Mouse (Mus musculus) limb, embryonic 10.5 days (tissue): ENCODE measurements around the gene Zcchc7. TPM values are rescaled to one million over a fixed set of nuclear protein-coding genes. Genes with fewer than 3 reads are reported as not detected.

Experiments
- DNase-seq: peaks from one replicate; pipeline ENCODE4 v3.0.0-alpha.2; 2017; ENCODE audit warnings: low spot score
- H3K27ac ChIP-seq: fragments of 300-500 bp; sonication (generic); 2 replicates; pipeline ENCODE4 v1.5.1; 2016; ENCODE audit warnings: mild to moderate bottlenecking
- H3K27me3 ChIP-seq: fragments of 300-500 bp; sonication (generic); 2 replicates; pipeline ENCODE4 v1.6.1; 2016; ENCODE audit warnings: low read depth, mild to moderate bottlenecking; ENCODE audit not compliant: poor library complexity, severe bottlenecking
- H3K36me3 ChIP-seq: fragments of 300-500 bp; sonication (generic); 2 replicates; pipeline ENCODE4 v1.6.1; 2016; ENCODE audit warnings: mild to moderate bottlenecking, moderate library complexity
- H3K4me1 ChIP-seq: fragments of 300-500 bp; sonication (generic); 2 replicates; pipeline ENCODE4 v1.6.1; 2016
- H3K4me3 ChIP-seq: fragments of 300-500 bp; sonication (generic); 2 replicates; pipeline ENCODE4 v1.5.1; 2016; ENCODE audit warnings: mild to moderate bottlenecking, moderate library complexity
- H3K9me3 ChIP-seq: fragments of 300-500 bp; sonication (generic); replicated peaks from 2 replicates; pipeline ENCODE4 v1.6.1; 2016; ENCODE audit warnings: mild to moderate bottlenecking
- WGBS: fragments of 180-500 bp; shearing (Covaris S2); methylation state at CpG from one replicate; pipeline ENCODE4 v1.1.7; 2016; 5-methylcytosine and 5-hydroxymethylcytosine counted together
- polyA plus RNA-seq: library from polyadenylated mRNA; unstranded; fragments of >200 nt; fragmentation: Nextera tagmentation; extraction: Ambion mirVana; gene quantifications from 2 replicates; pipeline ENCODE4 v1.2.1, GENCODE M21; 2016

Gene Zcchc7
- polyA plus RNA-seq, 1 experiment from 2014 or later = 20.5 TPM

DNA sequence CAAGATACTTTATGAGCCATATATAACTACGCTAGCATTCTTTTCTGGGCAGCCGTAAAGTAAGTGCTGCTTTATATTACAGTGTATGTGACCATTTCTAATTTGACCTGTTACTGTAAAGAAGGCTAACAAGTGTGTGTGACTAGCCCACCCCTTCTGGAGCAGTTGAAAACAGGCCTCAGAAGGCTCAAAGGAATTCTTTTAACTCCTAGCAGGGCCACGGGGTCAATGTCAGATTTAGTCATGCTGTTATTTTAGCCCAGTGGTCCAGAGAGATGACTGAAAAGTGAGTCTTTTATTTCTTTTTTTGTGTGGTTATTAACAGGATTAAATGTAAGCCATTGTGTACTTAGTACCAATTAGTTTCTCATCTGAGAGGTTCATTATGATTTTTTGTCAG is 22.6 kb downstream of the Zcchc7 start:
- Histone ChIP-seq H3K4me3 (no peak overlapping the region), H3K9me3 (no peaks in the 10 kb centered on the region), H3K27me3 (no peaks in the 10 kb centered on the region), H3K4me1 (peaks cover 4% of the 10 kb centered on the region; the same call in 1 of the 2 replicates), H3K36me3 (no peaks in the 10 kb centered on the region), H3K27ac (no peak overlapping the region)
- no peak for DNase-seq
- 54% methylated on average over 3 of the region's 3 CpGs for WGBS

DNA sequence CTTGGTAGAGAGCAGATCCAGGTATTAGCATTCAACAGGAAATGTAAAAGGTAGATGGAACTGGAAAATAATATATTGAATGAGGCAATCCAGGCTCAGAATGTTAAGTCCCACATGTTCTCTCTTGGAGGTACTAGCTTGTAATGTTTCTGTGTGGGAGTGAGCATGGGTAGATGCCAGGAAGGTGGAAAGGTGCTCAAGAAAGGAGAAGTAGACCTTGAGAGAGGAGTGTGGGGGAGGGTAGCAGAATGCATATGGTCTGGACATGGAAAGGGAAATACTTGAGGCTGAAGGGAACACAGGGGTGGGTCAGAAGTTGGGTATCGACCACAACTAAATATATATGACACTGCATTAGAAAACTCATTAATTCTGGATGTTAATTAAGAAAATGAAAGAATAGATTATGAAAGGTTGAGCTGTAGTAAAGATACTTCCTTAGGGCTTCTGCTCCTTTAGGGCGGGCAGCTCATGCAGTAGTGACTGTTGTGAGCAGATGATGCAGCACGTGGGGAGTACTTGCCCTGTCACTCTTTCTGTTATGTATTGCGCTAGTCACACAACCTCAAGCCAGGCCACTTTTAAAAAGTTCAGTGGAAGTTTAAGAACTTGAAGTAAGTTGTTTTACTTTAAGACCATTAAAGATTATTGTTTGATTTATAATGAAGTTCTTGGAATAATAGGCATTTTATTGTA is 24.9 kb downstream of the Zcchc7 start:
- H3K9me3 ChIP-seq = no peaks in the 10 kb centered on the region
- no peak overlapping the region for H3K4me3 ChIP-seq
- peaks cover 4% of the 10 kb centered on the region; the same call in 1 of the 2 replicates for H3K4me1 ChIP-seq
- 73% methylated on average over 4 of the region's 4 CpGs for WGBS
- DNase-seq = no peak
- H3K27me3 ChIP-seq = no peaks in the 10 kb centered on the region
- H3K27ac ChIP-seq = no peak overlapping the region
- H3K36me3 ChIP-seq = no peaks in the 10 kb centered on the region

DNA sequence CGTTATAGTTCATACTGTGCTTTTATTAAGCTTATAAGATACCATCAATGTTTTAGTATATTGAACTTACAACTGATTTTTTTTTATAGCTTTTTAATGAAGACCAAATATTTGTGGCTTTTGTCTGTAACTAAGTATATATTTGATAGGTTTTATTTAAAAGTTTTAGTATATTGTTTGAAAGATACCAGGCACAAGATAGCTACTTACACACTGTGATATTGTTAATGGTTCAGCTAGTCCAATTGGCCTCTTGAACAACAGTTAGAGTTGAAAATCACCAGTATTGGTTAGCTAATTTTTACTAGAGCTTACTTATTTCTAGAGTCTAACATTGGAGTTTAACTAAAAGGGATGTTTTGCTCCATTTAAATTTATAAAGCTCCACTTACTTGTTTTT is 25.8 kb downstream of the Zcchc7 start:
- no peak for DNase-seq
- peaks cover 4% of the 10 kb centered on the region; the same call in 1 of the 2 replicates for H3K4me1 ChIP-seq
- 86% methylated on average over 1 of the region's 1 CpGs for WGBS
- H3K36me3 ChIP-seq = no peaks in the 10 kb centered on the region
- H3K9me3 ChIP-seq = no peaks in the 10 kb centered on the region
- H3K27me3 ChIP-seq = no peaks in the 10 kb centered on the region
- no peak overlapping the region for H3K4me3 ChIP-seq
- no peak overlapping the region for H3K27ac ChIP-seq

DNA sequence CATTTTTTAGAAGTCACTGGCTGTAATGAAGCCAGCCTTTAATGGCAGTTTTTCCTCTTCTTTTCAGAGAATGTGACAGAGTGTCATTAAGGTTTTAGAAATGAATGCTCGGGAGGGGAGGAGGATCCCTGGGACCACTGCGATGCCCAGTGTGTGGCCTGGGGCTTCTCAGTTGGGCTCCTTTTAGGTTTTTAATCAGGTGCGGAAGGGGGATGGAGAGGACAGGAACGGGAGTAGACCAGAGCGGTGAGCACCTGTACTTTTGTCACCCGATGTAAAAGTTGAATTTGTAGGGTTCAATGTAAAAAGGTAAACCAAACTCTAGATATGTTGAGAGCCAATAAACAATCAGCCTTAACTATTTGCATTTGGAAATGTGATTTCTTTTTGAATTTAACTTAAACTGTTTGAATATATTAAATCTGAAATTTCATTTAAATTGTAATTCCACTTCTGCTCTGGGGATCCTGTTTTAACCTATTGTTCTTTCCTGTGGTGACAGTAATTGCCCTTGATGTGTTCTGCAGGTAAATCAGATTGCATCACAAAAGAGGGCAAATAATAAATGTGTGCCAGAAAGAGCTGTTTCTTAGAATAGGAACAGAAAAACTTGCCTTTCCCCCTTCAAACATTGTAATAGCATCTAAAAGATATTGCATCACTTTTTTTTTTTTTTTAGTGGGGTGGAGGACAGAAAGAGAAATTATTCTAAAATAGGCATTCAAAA is 28.1 kb downstream of the Zcchc7 start:
- no peak for DNase-seq
- WGBS = 35% methylated on average over 6 of the region's 6 CpGs
- no peaks in the 10 kb centered on the region for H3K9me3 ChIP-seq
- H3K27me3 ChIP-seq = no peaks in the 10 kb centered on the region
- H3K27ac ChIP-seq = no peak overlapping the region
- no peaks in the 10 kb centered on the region for H3K36me3 ChIP-seq
- no peak overlapping the region for H3K4me3 ChIP-seq
- no peaks in the 10 kb centered on the region for H3K4me1 ChIP-seq

DNA sequence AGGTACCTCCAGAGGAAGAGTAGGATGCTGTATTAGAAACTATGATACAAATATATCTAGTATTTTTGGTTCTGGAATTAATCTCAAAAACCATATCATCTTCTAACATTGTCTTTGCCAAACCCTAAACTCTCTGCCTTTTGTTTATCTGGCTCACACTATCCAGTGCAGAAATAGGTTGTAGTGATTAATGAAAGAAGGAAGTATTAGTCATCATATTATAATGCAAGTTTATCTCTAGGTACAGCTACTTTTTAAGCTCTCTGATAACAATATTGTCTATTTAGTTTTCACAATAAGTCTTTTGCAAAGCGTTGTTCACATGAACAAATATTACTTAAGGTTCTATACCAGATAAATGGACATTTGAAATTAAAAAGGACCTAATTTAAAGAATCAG is 57.2 kb downstream of the Zcchc7 start:
- Histone ChIP-seq H3K9me3 (no peaks in the 10 kb centered on the region), H3K27me3 (no peaks in the 10 kb centered on the region), H3K36me3 (no peaks in the 10 kb centered on the region), H3K27ac (no peak overlapping the region), H3K4me3 (no peak overlapping the region), H3K4me1 (peaks cover 3% of the 10 kb centered on the region; the same call in 1 of the 2 replicates)
- WGBS = 96% methylated on average over 1 of the region's 1 CpGs
- no peak for DNase-seq

DNA sequence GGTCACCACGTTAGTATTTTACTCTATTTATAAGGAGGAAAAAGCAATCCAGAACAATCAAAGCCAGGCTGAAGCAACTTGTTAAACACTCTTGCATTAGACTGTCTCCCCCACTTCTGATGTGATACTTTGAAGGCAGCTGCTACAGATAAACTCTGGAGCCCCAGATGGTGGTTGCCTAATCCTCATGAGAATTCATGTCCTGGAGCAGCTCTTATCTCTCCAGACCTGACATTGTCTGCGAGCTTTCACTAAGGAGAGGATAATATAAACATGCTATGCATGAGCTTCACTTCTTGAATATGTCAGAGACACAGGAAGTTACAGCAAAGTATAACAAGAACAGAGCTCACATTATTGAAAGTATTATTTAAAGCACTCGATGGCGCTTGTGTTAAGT is 58.1 kb downstream of the Zcchc7 start:
- H3K36me3 ChIP-seq = no peaks in the 10 kb centered on the region
- WGBS = 62% methylated on average over 4 of the region's 4 CpGs
- DNase-seq = no peak
- no peaks in the 10 kb centered on the region for H3K9me3 ChIP-seq
- H3K27ac ChIP-seq = no peak overlapping the region
- H3K27me3 ChIP-seq = no peaks in the 10 kb centered on the region
- H3K4me1 ChIP-seq = no peaks in the 10 kb centered on the region
- H3K4me3 ChIP-seq = no peak overlapping the region

DNA sequence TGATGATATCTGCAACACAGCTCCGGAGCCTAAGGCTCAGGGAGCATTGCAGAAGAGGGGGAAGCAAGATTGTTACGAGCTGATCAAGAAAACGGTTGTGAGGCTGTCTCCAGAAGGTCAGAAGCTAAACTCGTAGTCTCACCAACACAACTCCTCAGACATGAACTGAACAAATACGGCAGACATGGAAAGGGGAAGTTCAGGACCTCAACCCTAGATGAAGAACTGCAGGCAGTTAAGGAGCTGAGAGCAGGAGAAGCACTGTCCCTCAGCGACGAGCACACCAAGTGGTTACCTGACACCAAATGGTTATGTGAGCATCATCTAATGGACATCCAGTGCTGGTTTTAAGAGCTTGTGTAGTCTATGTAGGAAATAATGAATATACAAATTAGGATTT is 60.9 kb downstream of the Zcchc7 start:
- WGBS = 75% methylated on average over 7 of the region's 7 CpGs
- Histone ChIP-seq H3K4me3 (no peak overlapping the region), H3K9me3 (no peaks in the 10 kb centered on the region), H3K27ac (no peak overlapping the region), H3K4me1 (no peaks in the 10 kb centered on the region), H3K27me3 (no peaks in the 10 kb centered on the region), H3K36me3 (no peaks in the 10 kb centered on the region)
- DNase-seq = no peak

DNA sequence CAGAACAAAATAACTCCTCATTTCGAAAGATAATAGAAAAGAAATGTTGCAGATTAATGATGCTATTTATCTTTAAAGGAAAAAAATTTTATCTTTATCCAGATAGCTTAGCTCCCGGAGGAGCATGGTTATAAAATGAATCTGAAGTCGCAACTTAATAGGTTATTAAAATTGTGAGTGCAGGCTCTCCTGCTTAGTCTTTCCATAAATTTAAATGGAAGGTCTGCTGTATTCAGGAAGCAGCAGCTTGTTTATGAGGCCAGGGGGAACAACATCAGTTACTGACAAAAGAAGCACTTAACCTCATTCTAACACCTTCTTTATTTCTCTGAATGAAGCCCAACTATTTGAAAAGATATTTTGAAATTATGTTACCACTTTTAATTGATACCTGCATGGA is 74.9 kb downstream of the Zcchc7 start:
- no peak overlapping the region for H3K4me3 ChIP-seq
- no peaks in the 10 kb centered on the region for H3K9me3 ChIP-seq
- no peak overlapping the region for H3K27ac ChIP-seq
- no peaks in the 10 kb centered on the region for H3K27me3 ChIP-seq
- 72% methylated on average over 3 of the region's 3 CpGs for WGBS
- H3K4me1 ChIP-seq = no peaks in the 10 kb centered on the region; the same call in 1 of the 2 replicates
- H3K36me3 ChIP-seq = no peaks in the 10 kb centered on the region
- DNase-seq = no peak

DNA sequence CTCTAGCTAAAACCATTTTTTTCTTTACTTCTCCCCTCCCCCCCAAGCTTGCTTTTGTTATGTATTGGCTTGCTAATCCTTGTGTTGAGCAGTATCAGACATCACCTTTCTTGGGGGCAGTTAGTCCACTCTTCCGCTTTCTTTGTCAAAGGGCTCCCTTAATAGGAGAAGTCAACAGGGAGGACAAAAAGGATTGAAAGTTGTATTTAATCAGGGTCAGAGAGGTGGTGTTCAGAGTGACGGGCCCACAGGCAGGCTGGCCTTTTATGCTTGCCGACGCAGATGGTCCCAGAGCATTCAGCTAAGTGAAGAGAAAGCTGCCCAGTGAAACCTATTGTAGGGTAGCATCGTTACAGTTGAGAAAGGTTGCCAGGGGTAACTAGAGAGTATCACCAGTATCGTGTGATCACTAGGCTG is 96.2 kb downstream of the Zcchc7 start:
- no peak overlapping the region for H3K4me3 ChIP-seq
- 0 out of 2 replicates have a peak, but pooled peaks cover 3% of the 10 kb centered on the region for H3K4me1 ChIP-seq
- peak; percentile 29 for DNase-seq
- no peaks in the 10 kb centered on the region for H3K27me3 ChIP-seq
- H3K27ac ChIP-seq = no peak overlapping the region
- H3K36me3 ChIP-seq = no peaks in the 10 kb centered on the region
- 41% methylated on average over 6 of the region's 6 CpGs for WGBS
- no peaks in the 10 kb centered on the region for H3K9me3 ChIP-seq

DNA sequence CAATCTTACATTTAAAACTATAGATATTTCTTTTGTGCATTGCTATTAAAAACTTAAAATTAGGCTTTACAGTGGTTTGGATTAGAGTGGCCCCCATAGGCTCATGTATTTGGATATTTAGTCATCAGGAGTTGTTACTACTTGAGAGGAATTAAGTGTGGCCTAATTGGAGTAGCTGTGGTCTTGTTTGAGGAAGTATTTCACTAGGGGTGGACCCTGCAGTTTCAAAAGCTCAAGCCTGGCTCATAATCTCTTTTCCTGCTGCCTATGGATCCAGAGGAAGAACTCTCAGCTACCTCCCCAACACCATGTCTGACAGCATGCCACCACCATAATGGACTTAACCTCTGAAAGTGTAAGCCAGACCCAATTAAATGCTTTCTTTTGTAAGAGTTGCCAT is 115.9 kb downstream of the Zcchc7 start:
- no peak overlapping the region for H3K4me3 ChIP-seq
- H3K36me3 ChIP-seq = no peaks in the 10 kb centered on the region
- no peaks in the 10 kb centered on the region for H3K4me1 ChIP-seq
- H3K27me3 ChIP-seq = no peaks in the 10 kb centered on the region
- no peak overlapping the region for H3K27ac ChIP-seq
- H3K9me3 ChIP-seq = no peaks in the 10 kb centered on the region
- no peak for DNase-seq

DNA sequence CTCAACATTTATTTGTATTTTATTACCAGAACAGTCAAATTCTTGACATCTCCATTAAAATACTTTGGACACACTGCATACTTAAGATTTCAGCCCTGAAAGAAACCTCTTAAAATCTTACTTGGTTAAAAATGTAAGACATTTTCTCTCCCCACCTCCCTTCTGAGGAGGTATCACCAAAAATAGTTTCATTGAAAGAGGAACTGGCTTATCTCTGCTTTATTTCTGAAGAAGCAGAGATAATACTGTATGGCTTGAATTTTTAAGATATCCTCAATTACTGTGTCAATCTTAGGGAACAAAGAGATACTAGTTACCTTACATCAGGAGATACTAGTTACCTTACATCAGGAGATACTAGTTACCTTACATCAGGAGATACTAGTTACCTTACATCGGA is 116.4 kb downstream of the Zcchc7 start:
- 91% methylated on average over 1 of the region's 1 CpGs for WGBS
- H3K36me3 ChIP-seq = no peaks in the 10 kb centered on the region
- no peak for DNase-seq
- no peaks in the 10 kb centered on the region for H3K27me3 ChIP-seq
- H3K27ac ChIP-seq = no peak overlapping the region
- H3K4me1 ChIP-seq = no peaks in the 10 kb centered on the region
- H3K4me3 ChIP-seq = no peak overlapping the region
- H3K9me3 ChIP-seq = no peaks in the 10 kb centered on the region

DNA sequence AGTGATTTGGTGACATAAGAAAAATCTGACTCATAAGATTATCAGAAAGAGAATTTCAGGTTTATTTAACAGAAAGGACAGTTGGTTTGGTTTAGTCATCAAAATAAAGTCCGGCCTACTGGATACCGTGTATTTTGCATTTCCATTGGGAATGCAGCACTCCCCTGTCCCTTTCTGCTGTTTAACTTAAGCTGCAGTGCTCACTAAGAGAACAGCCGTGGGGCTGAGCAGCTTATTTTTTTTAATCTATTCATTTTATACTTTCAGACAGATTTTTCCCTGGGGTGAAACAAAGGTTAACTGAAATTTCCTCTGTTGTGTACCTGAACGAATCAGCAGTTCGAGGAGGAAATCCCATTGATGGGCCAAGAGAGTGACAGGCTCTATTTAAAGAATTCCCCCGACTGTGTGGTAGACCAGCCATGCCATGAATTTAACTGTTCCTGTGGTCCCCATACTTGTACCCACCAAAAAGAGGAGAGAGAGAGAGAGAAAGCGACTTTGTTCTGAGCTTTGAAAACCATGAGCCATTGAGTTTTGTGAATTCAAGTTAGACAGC is 124.5 kb downstream of the Zcchc7 start:
- no peak overlapping the region for H3K4me3 ChIP-seq
- no peaks in the 10 kb centered on the region for H3K4me1 ChIP-seq
- WGBS = 75% methylated on average over 7 of the region's 7 CpGs
- H3K36me3 ChIP-seq = no peaks in the 10 kb centered on the region
- DNase-seq = no peak
- no peak overlapping the region for H3K27ac ChIP-seq
- no peaks in the 10 kb centered on the region for H3K27me3 ChIP-seq
- no peaks in the 10 kb centered on the region for H3K9me3 ChIP-seq

DNA sequence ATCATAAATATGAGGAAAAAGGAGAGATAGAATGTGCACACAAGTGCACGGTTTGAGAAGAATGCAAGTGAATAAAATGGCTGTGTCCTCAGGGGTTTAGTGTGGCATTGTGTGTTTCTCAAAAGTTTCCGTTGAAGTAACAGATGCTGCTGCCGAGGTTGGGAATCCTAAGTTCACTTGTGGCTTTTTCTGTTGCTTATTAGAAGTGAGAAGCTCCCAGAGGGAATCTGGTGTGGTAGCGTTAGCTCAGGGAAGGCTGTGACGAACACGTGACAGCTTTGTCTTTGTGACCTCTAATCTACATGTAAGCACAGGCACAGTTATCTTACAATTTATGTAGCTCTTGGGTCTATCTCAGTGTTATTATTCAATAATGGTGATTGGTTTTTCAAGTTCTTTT is 130.5 kb downstream of the Zcchc7 start:
- no peaks in the 10 kb centered on the region for H3K27me3 ChIP-seq
- H3K4me3 ChIP-seq = no peak overlapping the region
- WGBS = 95% methylated on average over 6 of the region's 6 CpGs
- no peak overlapping the region for H3K27ac ChIP-seq
- H3K4me1 ChIP-seq = no peaks in the 10 kb centered on the region
- no peak for DNase-seq
- H3K36me3 ChIP-seq = no peaks in the 10 kb centered on the region
- H3K9me3 ChIP-seq = no peaks in the 10 kb centered on the region
